Mouse (Mus musculus) C2C12 (cell line): ENCODE data around the gene Ubxn6.

ENCODE experiments used
- CTCF ChIP-seq: IDR thresholded peaks from one replicate; pipeline ENCODE4 v1.5.1; 2011; ENCODE audit not compliant: control insufficient read depth, insufficient read depth, insufficient read length
- MAX ChIP-seq: IDR thresholded peaks from one replicate; pipeline ENCODE4 v1.6.1; 2011; ENCODE audit warnings: mild to moderate bottlenecking, control low read depth

GRCm38 (mm10) chr17:56069066-56069465, 5.8 kb downstream of the Ubxn6 start:
- TF ChIP-seq CTCF: no peak
- no peak for TF ChIP-seq MAX
